Mouse (Mus musculus) CH12.LX (cell line): ENCODE results near the gene Aldh3b1. TPM values are rescaled to one million over a fixed set of nuclear protein-coding genes. Genes with fewer than 3 reads are reported as not detected.

Experiments used
- DNase-seq: peaks from one replicate; pipeline ENCODE4 v3.0.0-alpha.2; 2013; ENCODE audit errors: extremely low read depth
- H3K27ac ChIP-seq: 2 replicates; pipeline ENCODE4 v1.5.1; 2012; ENCODE audit warnings: low read depth, mild to moderate bottlenecking, control low read depth, moderate library complexity; ENCODE audit not compliant: insufficient read depth
- H3K27me3 ChIP-seq: replicated peaks from 2 replicates; pipeline ENCODE3; 2012; ENCODE audit warnings: inconsistent platforms
- H3K36me3 ChIP-seq, 2 experiments: replicated peaks in 1 of 2; 2 replicates each; pipeline versions ENCODE3 to v1.6.1; 2012; ENCODE audit warnings: inconsistent platforms in 1 of 2, low read length in 1 of 2, mild to moderate bottlenecking in 1 of 2, mixed read lengths in 1 of 2, moderate library complexity in 1 of 2; ENCODE audit not compliant: control insufficient read depth in 1 of 2, insufficient read depth in 1 of 2
- H3K4me1 ChIP-seq, 2 experiments: 2 replicates each; pipeline ENCODE4 v1.6.1; 2012; ENCODE audit warnings: inconsistent platforms in 1 of 2, moderate library complexity in 1 of 2; ENCODE audit not compliant: insufficient read depth in 2 of 2, control insufficient read depth in 1 of 2
- H3K4me2 ChIP-seq: 2 replicates; pipeline ENCODE4 v1.6.1; 2012; ENCODE audit warnings: low read depth, mild to moderate bottlenecking, control low read depth; ENCODE audit not compliant: poor library complexity, insufficient read depth, severe bottlenecking
- H3K4me3 ChIP-seq, 3 experiments: fragments of 150-350 bp in 1 of 3; sonication (generic) in 1 of 3; replicated peaks in 1 of 3; 2 replicates each; pipeline versions ENCODE3 to v1.5.1; 2011 to 2012; ENCODE audit warnings: low read depth in 2 of 3, low read length in 2 of 3, mild to moderate bottlenecking in 2 of 3, moderate library complexity in 2 of 3, control low read depth in 1 of 3, improper control_type of control experiment in 1 of 3, inconsistent platforms in 1 of 3, mixed read lengths in 1 of 3; ENCODE audit not compliant: poor library complexity in 1 of 3
- H3K79me2 ChIP-seq: replicated peaks from 2 replicates; pipeline ENCODE4 v1.6.1; 2012; ENCODE audit warnings: mild to moderate bottlenecking, moderate library complexity; ENCODE audit not compliant: control insufficient read depth, poor library complexity, insufficient read depth, severe bottlenecking; ENCODE audit errors: extremely low read depth
- H3K9ac ChIP-seq: 2 replicates; pipeline ENCODE4 v1.6.1; 2012; ENCODE audit warnings: low read depth, mild to moderate bottlenecking, control low read depth, moderate library complexity; ENCODE audit not compliant: insufficient read depth
- H3K9me3 ChIP-seq: replicated peaks from 2 replicates; pipeline ENCODE3; 2012; ENCODE audit warnings: low read length, inconsistent platforms, mixed read lengths
- CHD1 ChIP-seq: IDR thresholded peaks from 2 replicates; pipeline ENCODE4 v1.6.1; 2012; ENCODE audit warnings: low read depth, low read length, improper control_type of control experiment, inconsistent platforms
- CHD2 ChIP-seq: IDR thresholded peaks from 2 replicates; pipeline ENCODE4 v1.6.1; 2011; ENCODE audit warnings: low read length, improper control_type of control experiment
- CTCF ChIP-seq, 2 experiments: IDR thresholded peaks in 1 of 2; conservative IDR thresholded peaks in 1 of 2; 2 replicates each; pipeline ENCODE4 v1.5.1; 2011 to 2012; ENCODE audit warnings: low read depth in 2 of 2, low read length in 2 of 2, improper control_type of control experiment in 1 of 2, inconsistent platforms in 1 of 2, mild to moderate bottlenecking in 1 of 2, moderate library complexity in 1 of 2
- E2F4 ChIP-seq: IDR thresholded peaks from 2 replicates; pipeline ENCODE4 v1.6.1; 2011; ENCODE audit warnings: low read depth, low read length, improper control_type of control experiment; ENCODE audit not compliant: insufficient replicate concordance
- ELF1 ChIP-seq: IDR thresholded peaks from 2 replicates; pipeline ENCODE4 v1.6.1; 2014; ENCODE audit warnings: low read depth, mild to moderate bottlenecking, inconsistent platforms, low read length, improper control_type of control experiment
- ETS1 ChIP-seq: conservative IDR thresholded peaks from 2 replicates; pipeline ENCODE4 v1.6.1; 2012; ENCODE audit warnings: low read depth, mild to moderate bottlenecking, inconsistent platforms, low read length, improper control_type of control experiment, moderate library complexity
- HCFC1 ChIP-seq: IDR thresholded peaks from 2 replicates; pipeline ENCODE4 v1.6.1; 2012; ENCODE audit warnings: low read depth, mild to moderate bottlenecking, inconsistent platforms, low read length, improper control_type of control experiment
- IRF4 ChIP-seq: IDR thresholded peaks from 2 replicates; pipeline ENCODE4 v1.6.1; 2014; ENCODE audit warnings: low read depth, mild to moderate bottlenecking, inconsistent platforms, low read length, improper control_type of control experiment
- JUN ChIP-seq: IDR thresholded peaks from 2 replicates; pipeline ENCODE4 v1.6.1; 2011; ENCODE audit warnings: low read depth, mild to moderate bottlenecking, low read length, improper control_type of control experiment, moderate library complexity; ENCODE audit not compliant: insufficient read depth
- JUND ChIP-seq: conservative IDR thresholded peaks from 2 replicates; pipeline ENCODE4 v1.6.1; 2011; ENCODE audit warnings: low read depth, low read length, improper control_type of control experiment
- KAT2A ChIP-seq: IDR thresholded peaks from 2 replicates; pipeline ENCODE4 v1.6.1; 2012; ENCODE audit warnings: low read length, improper control_type of control experiment, inconsistent platforms; ENCODE audit not compliant: insufficient replicate concordance
- MAFK ChIP-seq: IDR thresholded peaks from 2 replicates; pipeline ENCODE4 v1.6.1; 2011; ENCODE audit warnings: low read length, improper control_type of control experiment; ENCODE audit not compliant: insufficient replicate concordance
- MAX ChIP-seq: IDR thresholded peaks from 2 replicates; pipeline ENCODE4 v1.6.1; 2011; ENCODE audit warnings: low read length, improper control_type of control experiment
- MAZ ChIP-seq: IDR thresholded peaks from 2 replicates; pipeline ENCODE4 v1.6.1; 2012; ENCODE audit warnings: low read depth, mild to moderate bottlenecking, inconsistent platforms, low read length, improper control_type of control experiment, moderate library complexity
- MEF2A ChIP-seq: IDR thresholded peaks from 2 replicates; pipeline ENCODE4 v1.6.1; 2014; ENCODE audit warnings: low read depth, mild to moderate bottlenecking, inconsistent platforms, low read length, improper control_type of control experiment, borderline replicate concordance
- MXI1 ChIP-seq: IDR thresholded peaks from 2 replicates; pipeline ENCODE4 v1.6.1; 2011; ENCODE audit warnings: mild to moderate bottlenecking, low read depth, low read length, improper control_type of control experiment
- MYC ChIP-seq: IDR thresholded peaks from 2 replicates; pipeline ENCODE4 v1.6.1; 2011; ENCODE audit warnings: low read depth, mild to moderate bottlenecking, improper control_type of control experiment, low read length
- NELFE ChIP-seq: IDR thresholded peaks from 2 replicates; pipeline ENCODE4 v1.6.1; 2011; ENCODE audit warnings: low read depth, low read length, improper control_type of control experiment
- PAX5 ChIP-seq: IDR thresholded peaks from 2 replicates; pipeline ENCODE4 v1.6.1; 2012; ENCODE audit warnings: low read length, inconsistent platforms, mixed read lengths
- POLR2A ChIP-seq: IDR thresholded peaks from 2 replicates; pipeline ENCODE4 v1.6.1; 2011; ENCODE audit warnings: low read depth, mild to moderate bottlenecking, improper control_type of control experiment, low read length
- POLR2AphosphoS2 ChIP-seq: IDR thresholded peaks from 2 replicates; pipeline ENCODE4 v1.6.1; 2011; ENCODE audit warnings: low read depth, low read length, improper control_type of control experiment
- RCOR1 ChIP-seq: conservative IDR thresholded peaks from 2 replicates; pipeline ENCODE4 v1.6.1; 2012; ENCODE audit warnings: low read depth, mild to moderate bottlenecking, inconsistent platforms, low read length, improper control_type of control experiment
- SIN3A ChIP-seq: IDR thresholded peaks from 2 replicates; pipeline ENCODE4 v1.6.1; 2012; ENCODE audit warnings: low read length, improper control_type of control experiment, inconsistent platforms
- SMC3 ChIP-seq: IDR thresholded peaks from 2 replicates; pipeline ENCODE4 v1.6.1; 2011; ENCODE audit warnings: low read depth, low read length, improper control_type of control experiment
- TBP ChIP-seq: conservative IDR thresholded peaks from 2 replicates; pipeline ENCODE4 v1.6.1; 2011; ENCODE audit warnings: low read depth, low read length, improper control_type of control experiment
- TCF12 ChIP-seq: IDR thresholded peaks from 2 replicates; pipeline ENCODE4 v1.6.1; 2014; ENCODE audit warnings: low read depth, mild to moderate bottlenecking, inconsistent platforms, low read length, improper control_type of control experiment
- UBTF ChIP-seq: IDR thresholded peaks from 2 replicates; pipeline ENCODE4 v1.6.1; 2012; ENCODE audit warnings: low read depth, mild to moderate bottlenecking, inconsistent platforms, low read length, improper control_type of control experiment, moderate library complexity
- USF1 ChIP-seq: IDR thresholded peaks from 2 replicates; pipeline ENCODE4 v1.6.1; 2014; ENCODE audit warnings: low read depth, mild to moderate bottlenecking, inconsistent platforms, low read length, improper control_type of control experiment
- USF2 ChIP-seq: conservative IDR thresholded peaks from 2 replicates; pipeline ENCODE4 v1.6.1; 2011; ENCODE audit warnings: low read depth, low read length, improper control_type of control experiment
- ZC3H11A ChIP-seq: IDR thresholded peaks from 2 replicates; pipeline ENCODE4 v1.6.1; 2012; ENCODE audit warnings: low read depth, mild to moderate bottlenecking, inconsistent platforms, low read length, improper control_type of control experiment
- ZKSCAN1 ChIP-seq: IDR thresholded peaks from 2 replicates; pipeline ENCODE4 v1.6.1; 2012; ENCODE audit warnings: low read depth, inconsistent platforms, low read length, improper control_type of control experiment, borderline replicate concordance
- ZMIZ1 ChIP-seq: IDR thresholded peaks from 2 replicates; pipeline ENCODE4 v1.6.1; 2012; ENCODE audit warnings: low read depth, mild to moderate bottlenecking, inconsistent platforms, low read length, improper control_type of control experiment
- ZNF384 ChIP-seq: IDR thresholded peaks from 2 replicates; pipeline ENCODE4 v1.6.1; 2012; ENCODE audit warnings: low read depth, low read length, improper control_type of control experiment, inconsistent platforms
- dilution Hi-C: fragments of 300-500 bp; cut with MboI; formaldehyde crosslinking; loops from 2 replicates; pipeline ENCODE4 v1.14.3; 2020; ENCODE audit warnings: low sequenced_read_pairs; ENCODE audit not compliant: extremely low pct_unique_long_range_greater_than_20kb, extremely low pct_ligation_motif_present
- in situ Hi-C: fragments of 300-500 bp; cut with MboI; formaldehyde crosslinking; loops from 3 replicates; pipeline ENCODE4 v1.14.3; 2019; ENCODE audit warnings: low sequenced_read_pairs, low pct_ligation_motif_present, low pct_unique_long_range_greater_than_20kb, mixed read lengths
- polyA plus RNA-seq: library from polyadenylated mRNA; unstranded; fragments of >175 nt; gene quantifications from 2 replicates; pipeline ENCODE4 v1.2.1, GENCODE M21; 2012; ENCODE audit warnings: low read depth; ENCODE audit not compliant: insufficient read length
- total RNA-seq, 2 experiments: library from RNA; depleted of rRNA; stranded (reverse); fragments of 300-350 nt in 1 of 2; fragments of >200 nt in 1 of 2; gene quantifications; 2 replicates each; pipeline ENCODE4 v1.2.3; 2012 to 2014

Aldh3b1 gene
- total and polyA plus RNA-seq, 3 experiments: 5.9 to 8.1 (median 8.1) TPM

GRCm38 (mm10) chr19:3935896-3936850, 6.6 kb upstream of the Aldh3b1 start (continued):
- peak; percentile 28 for TF ChIP-seq POLR2A
- TF ChIP-seq, all 38 proteins: peak for 25

GRCm38 (mm10) chr19:3935032-3935895, 5.7 kb upstream of the Aldh3b1 start, which contains the start of gene Unc93b1:
Gene Unc93b1 (plus strand): TSS chr19:3935186.
- Histone ChIP-seq H3K27ac (peak within 1 kb of the TSS; percentile 97), H3K4me2 (peak within 1 kb of the TSS; percentile 65), H3K79me2 (no peaks in the 10 kb centered on the region), H3K36me3 (peaks cover 0 to 12% of the 10 kb centered on the region in 2 experiments), H3K9me3 (no peaks in the 10 kb centered on the region), H3K27me3 (no peaks in the 10 kb centered on the region), H3K4me1 (peaks cover 24 to 64% of the 10 kb centered on the region in 2 experiments), H3K4me3 (peak within 1 kb of the TSS; percentile 73 to 89 (median 84)), H3K9ac (peak within 1 kb of the TSS; percentile 86)
- peak; percentile 90 for DNase-seq
- dilution Hi-C loops (no loop called here), in situ Hi-C loops (no loop called here)
- TF ChIP-seq MEF2A: peak; percentile 27
- 0 out of 2 replicates have a peak, but pooled peaks have one; percentile 27 for TF ChIP-seq MAZ
- TF ChIP-seq USF1: no peak
- 0 out of 2 replicates have a peak, but pooled peaks have one; percentile 7 for TF ChIP-seq ZNF384
- TF ChIP-seq KAT2A: 0 out of 2 replicates have a peak, but pooled peaks have one; percentile 32
- TF ChIP-seq CTCF (conservative IDR thresholded peaks at IDR 0.05 in 1 of 2, IDR thresholded peaks at IDR 0.05 in 1 of 2; ENCODE audit: low read depth in 2 of 2, low read length in 2 of 2): no peak
- TF ChIP-seq MAFK: no peak
- peak; percentile 85 for TF ChIP-seq POLR2A
- TF ChIP-seq ETS1: peak; percentile 60
- TF ChIP-seq MAX: 0 out of 2 replicates have a peak, but pooled peaks have one; percentile 22
- TF ChIP-seq POLR2AphosphoS2: no peak
- TF ChIP-seq TCF12: peak; percentile 80
- 0 out of 2 replicates have a peak, but pooled peaks have one; percentile 46 for TF ChIP-seq TBP
- no peak for TF ChIP-seq PAX5
- no peak for TF ChIP-seq UBTF
- no peak for TF ChIP-seq ZMIZ1
- no peak for TF ChIP-seq ZKSCAN1
- no peak for TF ChIP-seq RCOR1
- peak; percentile 47; the same call in 1 of the 2 replicates for TF ChIP-seq IRF4
- peak; percentile 64 for TF ChIP-seq ELF1
- TF ChIP-seq E2F4: no peak
- TF ChIP-seq NELFE: peak; percentile 67
- no peak for TF ChIP-seq JUN
- TF ChIP-seq SMC3: no peak; the same call in 1 of the 2 replicates
- TF ChIP-seq MYC: peak; percentile 38; the same call in 1 of the 2 replicates
- TF ChIP-seq USF2: no peak
- TF ChIP-seq HCFC1: no peak
- no peak for TF ChIP-seq JUND
- no peak for TF ChIP-seq MXI1
- no peak for TF ChIP-seq CHD2
- no peak for TF ChIP-seq CHD1
- no peak for TF ChIP-seq ZC3H11A
- peak; percentile 86 for TF ChIP-seq SIN3A
